Mouse (Mus musculus): ENCODE results near the gene Rbpj. TPM values are rescaled to one million over a fixed set of nuclear protein-coding genes. Genes with fewer than 3 reads are reported as not detected.

Gene Rbpj
- 6.3 and 7.1 TPM in 2 replicates for polyA plus RNA-seq (2015; fragmentation: Nextera tagmentation; extraction: Ambion mirVana)

DNA sequence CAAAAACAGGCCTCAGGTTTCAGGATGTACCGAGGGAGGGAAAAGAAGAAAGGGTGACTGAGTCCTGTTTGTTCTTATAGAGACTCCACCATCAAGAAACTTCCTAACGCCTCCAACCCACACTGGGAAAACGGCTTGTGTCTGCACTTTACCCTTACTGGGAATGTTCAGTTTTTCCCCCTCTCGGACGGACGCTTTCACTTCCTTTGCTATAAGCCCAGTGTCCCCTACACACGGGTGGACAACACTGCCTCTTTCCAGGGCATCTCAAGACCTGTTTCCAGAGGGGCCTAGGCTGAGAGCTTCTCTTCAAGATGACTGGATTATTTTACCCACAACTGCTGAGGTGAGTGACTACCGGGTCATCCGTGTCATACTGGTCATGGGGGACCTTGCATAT is at the start of gene Rbpj:
TSS of gene Rbpj (plus strand) at position 270 of the 400 bp plus-strand sequence.
- Histone ChIP-seq H3K27me3 (peaks cover 8% of the 10 kb centered on the region), H3K9ac (no peak within 1 kb of the TSS), H3K36me3 (replicated peaks) (no peaks in the 10 kb centered on the region), H3K27ac (replicated peaks) (no peak within 1 kb of the TSS), H3K4me3 (replicated peaks) (no peak within 1 kb of the TSS), H3K4me1 (replicated peaks) (peaks cover 7% of the 10 kb centered on the region), H3K9me3 (replicated peaks) (no peaks in the 10 kb centered on the region), H3K4me2 (no peak within 1 kb of the TSS)
- no peak for ATAC-seq (ENCODE audit: insufficient read depth)
- WGBS (ENCODE audit: insufficient replicate concordance): 68% methylated on average over 9 of the region's 9 CpGs

DNA sequence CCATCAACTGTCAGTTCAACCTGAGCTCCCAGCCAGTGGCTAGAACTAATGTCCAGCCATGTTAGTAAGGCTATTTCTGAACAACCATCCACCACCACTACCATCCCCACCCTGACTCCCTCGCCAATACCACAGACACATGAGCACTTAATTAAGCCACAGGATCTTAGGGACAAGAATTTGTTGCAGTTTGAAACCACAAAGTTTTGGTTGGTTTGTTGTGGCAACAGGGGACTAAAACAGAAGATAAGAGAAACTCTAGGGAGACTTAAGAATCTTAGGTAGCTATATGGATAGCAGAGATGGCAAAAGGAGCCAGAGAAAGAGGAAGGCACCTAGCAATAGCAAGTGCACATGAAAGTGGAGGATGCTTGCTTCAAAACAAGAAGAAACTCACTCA is 45.2 kb upstream of the Rbpj start:
- WGBS (ENCODE audit: insufficient replicate concordance): 16% methylated on average over 1 of the region's 1 CpGs
- H3K27me3 ChIP-seq: no peaks in the 10 kb centered on the region
- no peak overlapping the region for H3K4me3 ChIP-seq (replicated peaks)
- no peaks in the 10 kb centered on the region for H3K4me1 ChIP-seq (replicated peaks)
- no peaks in the 10 kb centered on the region for H3K9me3 ChIP-seq (replicated peaks)
- no peak overlapping the region for H3K27ac ChIP-seq (replicated peaks)
- H3K4me2 ChIP-seq: no peak overlapping the region
- H3K9ac ChIP-seq: no peak overlapping the region
- H3K36me3 ChIP-seq (replicated peaks): no peaks in the 10 kb centered on the region
- ATAC-seq (ENCODE audit: insufficient read depth): no peak

DNA sequence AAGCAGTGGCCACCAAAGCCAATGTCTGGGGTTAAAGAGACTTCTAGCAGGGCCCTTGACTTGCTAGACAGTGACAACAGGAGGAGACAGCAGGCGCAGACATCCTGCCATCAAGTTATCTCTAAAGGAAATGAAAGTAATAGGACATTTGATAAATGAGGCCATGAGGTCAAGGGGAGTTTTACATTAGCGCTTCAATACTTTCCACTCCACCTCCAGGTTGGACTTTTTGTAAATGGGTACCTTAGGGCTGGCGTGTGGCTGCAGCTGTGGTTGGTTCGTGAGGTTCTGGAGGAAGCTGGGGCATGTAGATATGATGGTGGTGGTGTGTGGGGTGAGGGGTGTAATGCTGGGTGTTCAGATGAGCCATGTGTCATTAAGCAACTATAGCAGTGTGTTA is 44.7 kb upstream of the Rbpj start:
- Histone ChIP-seq H3K4me3 (replicated peaks) (no peak overlapping the region), H3K9ac (no peak overlapping the region), H3K27me3 (no peaks in the 10 kb centered on the region), H3K4me2 (no peak overlapping the region), H3K9me3 (replicated peaks) (no peaks in the 10 kb centered on the region), H3K27ac (replicated peaks) (no peak overlapping the region), H3K4me1 (replicated peaks) (no peaks in the 10 kb centered on the region), H3K36me3 (replicated peaks) (no peaks in the 10 kb centered on the region)
- ATAC-seq (ENCODE audit: insufficient read depth): no peak
- WGBS (ENCODE audit: insufficient replicate concordance): 11% methylated on average over 4 of the region's 4 CpGs

GRCm38 (mm10) chr5:53427411-53427810 is 38.5 kb upstream of the Rbpj start:
- Histone ChIP-seq H3K4me3 (replicated peaks) (no peak overlapping the region), H3K9ac (no peak overlapping the region), H3K9me3 (replicated peaks) (no peaks in the 10 kb centered on the region), H3K27me3 (no peaks in the 10 kb centered on the region), H3K36me3 (replicated peaks) (no peaks in the 10 kb centered on the region), H3K27ac (replicated peaks) (no peak overlapping the region), H3K4me2 (no peak overlapping the region), H3K4me1 (replicated peaks) (no peaks in the 10 kb centered on the region)
- no peak for ATAC-seq (ENCODE audit: insufficient read depth)
- 67% methylated on average over 4 of the region's 4 CpGs for WGBS (ENCODE audit: insufficient replicate concordance)

- no peak for ATAC-seq (ENCODE audit: insufficient read depth)
- H3K27ac ChIP-seq (replicated peaks): no peak overlapping the region
- H3K4me3 ChIP-seq (replicated peaks): no peak overlapping the region
- H3K4me1 ChIP-seq (replicated peaks): no peaks in the 10 kb centered on the region
- H3K9ac ChIP-seq: no peak overlapping the region
- no peaks in the 10 kb centered on the region for H3K9me3 ChIP-seq (replicated peaks)
- no peaks in the 10 kb centered on the region for H3K36me3 ChIP-seq (replicated peaks)
- no peak overlapping the region for H3K4me2 ChIP-seq
- no peaks in the 10 kb centered on the region for H3K27me3 ChIP-seq
- WGBS (ENCODE audit: insufficient replicate concordance): 40% methylated on average over 10 of the region's 10 CpGs
Measured at GRCm38 (mm10) chr5:53429683-53430477, 36.1 kb upstream of the Rbpj start.

DNA sequence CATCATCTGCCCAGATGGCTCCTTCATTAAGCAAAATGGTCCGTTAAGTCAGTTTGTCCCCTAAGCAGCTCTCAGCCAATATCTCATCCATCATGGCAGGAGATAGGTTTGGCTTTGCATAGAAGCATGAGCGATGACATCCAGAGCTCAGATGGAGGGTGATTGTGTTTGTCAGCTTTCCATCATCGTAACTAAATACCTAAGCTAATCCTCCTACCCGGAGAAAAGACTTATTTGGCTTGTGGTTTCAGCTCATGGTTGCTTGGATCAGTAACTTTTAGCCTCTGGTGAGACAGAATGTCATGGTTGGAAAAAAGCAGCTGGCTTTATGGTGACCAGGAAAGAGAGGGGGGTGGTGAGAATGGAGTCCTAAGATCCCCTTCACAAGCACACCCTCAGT is 33.5 kb upstream of the Rbpj start:
- Histone ChIP-seq H3K9me3 (replicated peaks) (no peaks in the 10 kb centered on the region), H3K27me3 (no peaks in the 10 kb centered on the region), H3K4me3 (replicated peaks) (no peak overlapping the region), H3K9ac (no peak overlapping the region), H3K27ac (replicated peaks) (no peak overlapping the region), H3K4me2 (no peak overlapping the region), H3K36me3 (replicated peaks) (no peaks in the 10 kb centered on the region), H3K4me1 (replicated peaks) (0 out of 2 replicates have a peak, but pooled peaks cover 5% of the 10 kb centered on the region)
- 65% methylated on average over 4 of the region's 4 CpGs for WGBS (ENCODE audit: insufficient replicate concordance)
- no peak for ATAC-seq (ENCODE audit: insufficient read depth)

DNA sequence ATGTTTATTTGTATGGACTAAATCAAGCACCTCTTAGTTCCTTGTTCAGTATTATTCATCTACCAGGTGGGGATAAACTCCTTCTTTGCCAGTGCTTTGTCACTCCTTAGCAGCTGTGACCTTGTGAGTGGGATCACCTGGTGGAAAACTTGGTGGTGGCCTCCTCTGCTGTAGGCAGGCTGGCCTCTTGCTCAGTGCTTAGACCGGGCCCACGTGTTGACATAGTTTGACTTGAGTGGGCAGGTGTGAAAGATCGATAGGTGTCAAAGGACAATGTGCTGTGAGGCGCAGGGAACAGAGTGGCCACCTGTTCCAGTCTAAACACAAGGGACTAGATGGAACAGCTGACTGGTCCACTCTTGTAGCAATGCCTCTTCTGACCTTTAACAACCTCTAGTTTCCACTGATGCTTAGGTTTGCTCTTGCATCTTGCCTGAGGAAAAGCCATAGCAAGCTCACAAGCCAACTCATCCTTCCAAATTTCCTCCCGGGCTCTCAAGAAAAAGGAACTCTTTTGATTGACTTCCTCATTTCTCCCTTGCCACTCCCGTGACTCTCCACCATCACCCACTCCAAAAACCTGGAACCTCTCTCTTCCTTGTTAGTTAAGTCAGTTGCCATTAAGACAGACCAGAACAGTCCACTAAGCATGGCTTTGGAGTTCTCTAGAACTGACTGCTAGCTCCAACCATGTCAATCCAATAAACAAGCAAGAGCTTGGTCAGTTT is 28.9 kb upstream of the Rbpj start:
- Histone ChIP-seq H3K9me3 (replicated peaks) (no peaks in the 10 kb centered on the region), H3K9ac (no peak overlapping the region), H3K4me1 (replicated peaks) (0 out of 2 replicates have a peak, but pooled peaks cover 6% of the 10 kb centered on the region), H3K4me2 (no peak overlapping the region), H3K4me3 (replicated peaks) (no peak overlapping the region), H3K27ac (replicated peaks) (no peak overlapping the region), H3K36me3 (replicated peaks) (no peaks in the 10 kb centered on the region), H3K27me3 (no peaks in the 10 kb centered on the region)
- 45% methylated on average over 6 of the region's 6 CpGs for WGBS (ENCODE audit: insufficient replicate concordance)
- ATAC-seq (ENCODE audit: insufficient read depth): no peak

DNA sequence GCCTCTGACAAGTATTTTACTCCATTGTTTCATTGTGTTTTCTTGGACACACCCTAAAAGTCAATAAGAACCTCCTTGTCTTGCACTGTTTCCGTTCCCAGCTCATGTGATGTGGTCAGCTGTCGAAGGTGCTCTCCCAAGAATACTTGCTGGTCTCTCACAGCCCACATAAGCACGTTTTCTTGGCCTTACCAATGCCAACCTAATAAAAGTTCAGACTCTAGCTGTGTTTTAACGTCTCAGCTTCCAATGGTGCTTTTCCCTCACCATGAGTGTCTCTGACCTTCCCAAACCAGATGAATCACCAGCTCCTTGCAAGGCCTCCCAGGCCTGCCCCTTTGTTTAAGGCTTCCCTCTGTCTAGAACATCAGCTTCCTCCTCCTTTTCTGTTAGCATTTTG is 28.2 kb upstream of the Rbpj start:
- ATAC-seq (ENCODE audit: insufficient read depth): no peak

DNA sequence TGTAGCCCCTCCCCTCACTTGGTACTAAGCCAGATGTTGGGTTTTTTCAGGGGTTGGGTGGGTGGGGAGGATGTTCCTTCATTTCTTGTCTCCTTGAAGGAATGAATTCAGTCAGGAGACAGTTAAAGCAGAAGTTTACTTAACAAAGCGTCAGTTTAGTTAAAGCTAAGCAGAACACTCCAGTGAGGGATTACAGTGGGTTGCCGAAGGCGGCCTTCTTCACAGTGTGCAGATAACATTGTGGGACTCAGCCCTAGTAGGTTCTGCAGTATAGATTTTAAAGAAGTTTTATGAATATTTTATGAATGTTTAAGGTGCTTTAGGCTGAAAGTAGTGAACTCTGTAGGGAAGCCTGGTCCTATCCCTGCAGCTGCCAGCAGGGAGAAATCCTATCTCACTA is 27.7 kb upstream of the Rbpj start:
- no peaks in the 10 kb centered on the region for H3K27me3 ChIP-seq
- H3K36me3 ChIP-seq (replicated peaks): no peaks in the 10 kb centered on the region
- no peaks in the 10 kb centered on the region for H3K9me3 ChIP-seq (replicated peaks)
- no peak overlapping the region for H3K4me2 ChIP-seq
- H3K4me3 ChIP-seq (replicated peaks): no peak overlapping the region
- no peak for ATAC-seq (ENCODE audit: insufficient read depth)
- 67% methylated on average over 3 of the region's 3 CpGs for WGBS (ENCODE audit: insufficient replicate concordance)
- no peak overlapping the region for H3K9ac ChIP-seq
- H3K4me1 ChIP-seq (replicated peaks): 0 out of 2 replicates have a peak, but pooled peaks cover 6% of the 10 kb centered on the region
- no peak overlapping the region for H3K27ac ChIP-seq (replicated peaks)

More for the DNA sequence above, 28.2 kb upstream of the Rbpj start:
- no peak overlapping the region for H3K4me3 ChIP-seq (replicated peaks)
- H3K4me2 ChIP-seq: no peak overlapping the region
- no peak overlapping the region for H3K9ac ChIP-seq
- no peaks in the 10 kb centered on the region for H3K36me3 ChIP-seq (replicated peaks)
- 0 out of 2 replicates have a peak, but pooled peaks cover 6% of the 10 kb centered on the region for H3K4me1 ChIP-seq (replicated peaks)
- H3K27me3 ChIP-seq: no peaks in the 10 kb centered on the region
- no peaks in the 10 kb centered on the region for H3K9me3 ChIP-seq (replicated peaks)
- no peak overlapping the region for H3K27ac ChIP-seq (replicated peaks)
- WGBS (ENCODE audit: insufficient replicate concordance): 37% methylated on average over 4 of the region's 4 CpGs

GRCm38 (mm10) chr5:53439655-53440054 is 26.3 kb upstream of the Rbpj start:
- H3K4me2 ChIP-seq: no peak overlapping the region
- H3K27me3 ChIP-seq: no peaks in the 10 kb centered on the region
- no peaks in the 10 kb centered on the region for H3K36me3 ChIP-seq (replicated peaks)
- no peak overlapping the region for H3K9ac ChIP-seq
- 0 out of 2 replicates have a peak, but pooled peaks cover 6% of the 10 kb centered on the region for H3K4me1 ChIP-seq (replicated peaks)
- WGBS (ENCODE audit: insufficient replicate concordance): 46% methylated on average over 3 of the region's 3 CpGs
- H3K27ac ChIP-seq (replicated peaks): no peak overlapping the region
- ATAC-seq (ENCODE audit: insufficient read depth): no peak
- H3K9me3 ChIP-seq (replicated peaks): no peaks in the 10 kb centered on the region
- H3K4me3 ChIP-seq (replicated peaks): no peak overlapping the region

DNA sequence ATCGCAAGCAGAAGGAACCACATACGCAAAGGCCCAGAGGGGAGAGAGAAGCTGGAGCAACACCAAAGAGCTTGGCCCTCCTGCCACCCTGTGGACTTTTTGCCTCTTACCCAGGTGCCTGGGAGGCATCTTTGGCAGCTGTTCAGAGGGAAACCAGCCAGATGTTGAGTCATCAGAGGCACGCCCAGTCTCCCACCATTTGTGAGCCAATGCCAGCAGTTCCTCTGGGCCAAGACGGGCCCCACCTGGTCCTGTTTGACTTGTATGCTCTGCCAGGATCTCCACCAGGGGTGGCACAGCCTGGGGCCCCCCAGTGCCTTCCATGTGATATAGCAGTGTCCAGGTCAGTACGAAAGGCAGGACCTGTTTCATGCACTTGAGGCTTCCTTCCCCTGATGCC is 21.9 kb upstream of the Rbpj start:
- H3K4me1 ChIP-seq (replicated peaks): no peaks in the 10 kb centered on the region
- no peak overlapping the region for H3K4me2 ChIP-seq
- H3K9ac ChIP-seq: no peak overlapping the region
- H3K9me3 ChIP-seq (replicated peaks): no peaks in the 10 kb centered on the region
- no peak overlapping the region for H3K27ac ChIP-seq (replicated peaks)
- no peaks in the 10 kb centered on the region for H3K36me3 ChIP-seq (replicated peaks)
- WGBS (ENCODE audit: insufficient replicate concordance): 74% methylated on average over 5 of the region's 5 CpGs
- no peak overlapping the region for H3K4me3 ChIP-seq (replicated peaks)
- H3K27me3 ChIP-seq: no peaks in the 10 kb centered on the region
- ATAC-seq (ENCODE audit: insufficient read depth): no peak
